Mouse (Mus musculus) small intestine, adult 2 months (tissue): ENCODE measurements around the gene Oas3.
"Not testable (repeated sequence)": the region's sequence is repeated elsewhere in the genome, so short reads cannot be mapped to it uniquely, and the experiment has no call there.

Experiments
- CTCF ChIP-seq: fragments of 200-500 bp; IDR thresholded peaks from 2 replicates; pipeline ENCODE4 v1.5.1; 2012; ENCODE audit warnings: low read depth, mild to moderate bottlenecking, control low read depth, inconsistent platforms, low read length, moderate library complexity, mixed read lengths; ENCODE audit not compliant: insufficient replicate concordance, insufficient read length; ENCODE audit errors: extremely low read depth
- POLR2A ChIP-seq: fragments of 200-500 bp; IDR thresholded peaks from 2 replicates; pipeline ENCODE4 v1.6.1; 2012; ENCODE audit warnings: low read depth, mild to moderate bottlenecking, control low read depth, inconsistent platforms, low read length, moderate library complexity

- not testable (repeated sequence) for TF ChIP-seq POLR2A, CTCF
Measured at GRCm38 (mm10) chr5:120795480-120796034, 18.1 kb upstream of the Oas3 start, which contains the start of gene Oas1e.
